Mouse (Mus musculus) hindbrain, postnatal 0 days (tissue): ENCODE measurements around the gene Mesp2. TPM values are rescaled to one million over a fixed set of nuclear protein-coding genes. Genes with fewer than 3 reads are reported as not detected.
A peak's percentile ranks its signal among the peaks of the same experiment; 100 is the strongest.

Source experiments
- ATAC-seq: fragments of 200-750 bp; cut with Nextera tagmentation; 2 replicates; pipeline ENCODE4 v1.8.0; 2017; ENCODE audit warnings: mild to moderate bottlenecking, moderate TSS enrichment, moderate library complexity
- DNase-seq: peaks from one replicate; pipeline ENCODE4 v3.0.0-alpha.2; 2015; ENCODE audit warnings: low spot score
- H3K27ac ChIP-seq: fragments of 300-500 bp; sonication (generic); 2 replicates; pipeline ENCODE4 v1.5.1; 2014; ENCODE audit warnings: mild to moderate bottlenecking
- H3K27me3 ChIP-seq: fragments of 300-500 bp; sonication (generic); 2 replicates; pipeline ENCODE4 v1.6.1; 2014; ENCODE audit warnings: low read length, mixed read lengths; ENCODE audit not compliant: insufficient read depth
- H3K36me3 ChIP-seq: fragments of 300-500 bp; sonication (generic); 2 replicates; pipeline ENCODE4 v1.6.1; 2014; ENCODE audit warnings: low read length, mixed read lengths; ENCODE audit not compliant: insufficient read depth
- H3K4me1 ChIP-seq: fragments of 300-500 bp; sonication (generic); 2 replicates; pipeline ENCODE4 v1.6.1; 2014; ENCODE audit warnings: antibody characterized with exemption, low read length, mixed read lengths; ENCODE audit not compliant: insufficient read depth
- H3K4me2 ChIP-seq: fragments of 300-500 bp; sonication (generic); 2 replicates; pipeline ENCODE4 v1.6.1; 2014; ENCODE audit warnings: low read depth, mild to moderate bottlenecking, low read length, moderate library complexity, mixed read lengths
- H3K4me3 ChIP-seq: fragments of 300-500 bp; sonication (generic); 2 replicates; pipeline ENCODE4 v1.5.1; 2014; ENCODE audit warnings: low read length
- H3K9ac ChIP-seq: fragments of 300-500 bp; sonication (generic); replicated peaks from 2 replicates; pipeline ENCODE4 v1.6.1; 2014; ENCODE audit warnings: mild to moderate bottlenecking, low read length, moderate library complexity, mixed read lengths
- H3K9me3 ChIP-seq: fragments of 300-500 bp; sonication (generic); 2 replicates; pipeline ENCODE4 v1.6.1; 2016; ENCODE audit warnings: low read length, mixed read lengths
- CTCF ChIP-seq: IDR thresholded peaks from 2 replicates; pipeline ENCODE4 v1.5.1; 2016; ENCODE audit warnings: antibody characterized with exemption, control low read depth, low read depth
- WGBS: fragments of 180-500 bp; shearing (Covaris S2); extraction: QIAGEN DNeasy Blood & Tissue Kit; methylation state at CpG from one replicate; pipeline ENCODE4 v1.1.7; 2014; 5-methylcytosine and 5-hydroxymethylcytosine counted together
- polyA plus RNA-seq: library from polyadenylated mRNA; unstranded; fragments of >200 nt; fragmentation: Nextera tagmentation; extraction: Ambion mirVana; gene quantifications from 2 replicates; pipeline ENCODE4 v1.2.1, GENCODE M21; 2015
- total RNA-seq: library from RNA; depleted of rRNA; stranded (reverse); fragments of >200 nt; gene quantifications from 2 replicates; pipeline ENCODE4 v1.2.3, GENCODE M21; 2014

Mesp2 gene
- total and polyA plus RNA-seq, 2 experiments from 2014 or later, result 1.5 to 1.7 TPM

- Histone ChIP-seq H3K4me3 (no peak overlapping the region), H3K4me1 (no peaks in the 10 kb centered on the region), H3K9me3 (no peaks in the 10 kb centered on the region), H3K27me3 (0 out of 2 replicates have a peak, but pooled peaks cover 10% of the 10 kb centered on the region), H3K27ac (no peak overlapping the region), H3K4me2 (no peak overlapping the region), H3K36me3 (no peaks in the 10 kb centered on the region), H3K9ac (no peak overlapping the region)
- ATAC-seq (no peak), DNase-seq (no peak)
- TF ChIP-seq CTCF, result no peak
- WGBS, result 75% methylated on average over 8 of the region's 8 CpGs
Measured at GRCm38 (mm10) chr7:79844090-79844802, 33.7 kb downstream of the Mesp2 start.

GRCm38 (mm10) chr7:79846342-79846741 is 35.8 kb downstream of the Mesp2 start:
- Histone ChIP-seq H3K4me3 (no peak overlapping the region), H3K27me3 (0 out of 2 replicates have a peak, but pooled peaks cover 10% of the 10 kb centered on the region), H3K9ac (no peak overlapping the region), H3K36me3 (no peaks in the 10 kb centered on the region), H3K27ac (no peak overlapping the region), H3K4me2 (no peak overlapping the region), H3K9me3 (no peaks in the 10 kb centered on the region), H3K4me1 (no peaks in the 10 kb centered on the region)
- DNase-seq, result no peak
- TF ChIP-seq CTCF, result no peak
- ATAC-seq, result no peak
- WGBS, result 72% methylated on average over 2 of the region's 2 CpGs

- TF ChIP-seq CTCF, result no peak
- H3K9ac ChIP-seq, result no peak overlapping the region
- no peaks in the 10 kb centered on the region for H3K36me3 ChIP-seq
- 0 out of 2 replicates have a peak, but pooled peaks cover 10% of the 10 kb centered on the region for H3K27me3 ChIP-seq
- peak overlapping the region; percentile 25 for H3K4me3 ChIP-seq
- DNase-seq, result peak; percentile 15
- ATAC-seq, result 0 out of 2 replicates have a peak, but pooled peaks have one; percentile 40
- peak overlapping the region; percentile 53 for H3K4me2 ChIP-seq
- no peaks in the 10 kb centered on the region for H3K4me1 ChIP-seq
- no peak overlapping the region for H3K27ac ChIP-seq
- WGBS, result 11% methylated on average over 53 of the region's 53 CpGs
- H3K9me3 ChIP-seq, result no peaks in the 10 kb centered on the region
Measured at GRCm38 (mm10) chr7:79847456-79848451, 37.2 kb downstream of the Mesp2 start.

- DNase-seq, result no peak
- no peaks in the 10 kb centered on the region for H3K9me3 ChIP-seq
- WGBS, result 90% methylated on average over 4 of the region's 4 CpGs
- H3K9ac ChIP-seq, result no peak overlapping the region
- H3K36me3 ChIP-seq, result no peaks in the 10 kb centered on the region
- H3K27ac ChIP-seq, result no peak overlapping the region
- H3K4me1 ChIP-seq, result no peaks in the 10 kb centered on the region
- H3K4me2 ChIP-seq, result no peak overlapping the region
- no peak overlapping the region for H3K4me3 ChIP-seq
- no peak for TF ChIP-seq CTCF
- no peaks in the 10 kb centered on the region for H3K27me3 ChIP-seq
- ATAC-seq, result no peak
Measured at GRCm38 (mm10) chr7:79856305-79856704, 45.8 kb downstream of the Mesp2 start.

GRCm38 (mm10) chr7:79858202-79858934 is 47.8 kb downstream of the Mesp2 start:
- Histone ChIP-seq H3K4me3 (no peak overlapping the region), H3K27ac (no peak overlapping the region), H3K9ac (no peak overlapping the region), H3K4me2 (no peak overlapping the region), H3K9me3 (no peaks in the 10 kb centered on the region), H3K27me3 (no peaks in the 10 kb centered on the region), H3K36me3 (no peaks in the 10 kb centered on the region), H3K4me1 (no peaks in the 10 kb centered on the region)
- no peak for DNase-seq
- no peak for ATAC-seq
- WGBS, result 57% methylated on average over 11 of the region's 11 CpGs
- no peak for TF ChIP-seq CTCF

GRCm38 (mm10) chr7:79858956-79859630 is 48.6 kb downstream of the Mesp2 start:
- Histone ChIP-seq H3K27ac (no peak overlapping the region), H3K9me3 (no peaks in the 10 kb centered on the region), H3K36me3 (no peaks in the 10 kb centered on the region), H3K4me3 (no peak overlapping the region), H3K4me2 (no peak overlapping the region), H3K27me3 (no peaks in the 10 kb centered on the region), H3K4me1 (no peaks in the 10 kb centered on the region), H3K9ac (no peak overlapping the region)
- no peak for TF ChIP-seq CTCF
- no peak for ATAC-seq
- WGBS, result 60% methylated on average over 9 of the region's 9 CpGs
- DNase-seq, result no peak
